Mouse (Mus musculus) E14TG2a.4 (cell line): Measurements from ENCODE around the gene Vmn2r6.
"Not testable (repeated sequence)": the region's sequence is repeated elsewhere in the genome, so short reads cannot be mapped to it uniquely, and the experiment has no call there.

ENCODE experiments used
- H3K27me3 ChIP-seq: 2 replicates; pipeline ENCODE4 v1.6.1; 2014; ENCODE audit warnings: low read length, control low read depth; ENCODE audit not compliant: insufficient read depth
- H3K36me3 ChIP-seq: 2 replicates; pipeline ENCODE4 v1.6.1; 2014; ENCODE audit warnings: low read length, control low read depth; ENCODE audit not compliant: insufficient read depth
- H3K4me1 ChIP-seq: replicated peaks from 2 replicates; pipeline ENCODE4 v1.6.1; 2014; ENCODE audit warnings: low read depth, low read length, control low read depth
- H3K4me3 ChIP-seq: replicated peaks from 2 replicates; pipeline ENCODE4 v1.5.1; 2014; ENCODE audit warnings: mild to moderate bottlenecking, low read length
- H3K9me3 ChIP-seq: 2 replicates; pipeline ENCODE4 v1.6.1; 2014; ENCODE audit warnings: low read length, control low read depth
- CTCF ChIP-seq: conservative IDR thresholded peaks from 2 replicates; pipeline ENCODE4 v1.5.1; 2014; ENCODE audit warnings: low read length
- NANOG ChIP-seq: IDR thresholded peaks from 2 replicates; pipeline ENCODE4 v1.6.1; 2014; ENCODE audit warnings: borderline replicate concordance, low read length, mixed read lengths
- POU5F1 ChIP-seq: IDR thresholded peaks from 2 replicates; pipeline ENCODE4 v1.6.1; 2014; ENCODE audit warnings: low read length, borderline replicate concordance

The Vmn2r6 gene

DNA sequence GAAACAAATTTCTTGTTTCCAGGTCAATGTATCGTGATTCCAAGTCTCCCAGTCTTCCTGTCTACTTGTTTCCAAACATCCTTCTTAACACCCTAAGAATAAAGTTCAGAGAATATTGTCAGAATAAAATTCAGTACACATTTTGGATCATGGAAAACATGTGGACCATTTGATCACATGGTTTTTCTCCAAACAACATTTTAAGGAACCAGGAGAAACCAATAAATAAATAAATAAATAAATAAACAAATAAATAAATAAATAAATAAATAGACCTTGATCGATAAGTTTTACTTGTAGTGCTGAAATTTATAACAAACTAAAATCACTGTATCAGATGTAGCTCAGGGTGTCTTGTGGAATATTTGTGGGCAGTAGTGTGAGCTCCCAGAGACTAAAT lies at the start of gene Vmn2r6:
Gene Vmn2r6 (minus strand): TSS at position 101 of the 400 bp plus-strand sequence.
- H3K4me1 ChIP-seq, H3K9me3 ChIP-seq, H3K4me3 ChIP-seq, H3K36me3 ChIP-seq, H3K27me3 ChIP-seq: not testable (repeated sequence)

DNA sequence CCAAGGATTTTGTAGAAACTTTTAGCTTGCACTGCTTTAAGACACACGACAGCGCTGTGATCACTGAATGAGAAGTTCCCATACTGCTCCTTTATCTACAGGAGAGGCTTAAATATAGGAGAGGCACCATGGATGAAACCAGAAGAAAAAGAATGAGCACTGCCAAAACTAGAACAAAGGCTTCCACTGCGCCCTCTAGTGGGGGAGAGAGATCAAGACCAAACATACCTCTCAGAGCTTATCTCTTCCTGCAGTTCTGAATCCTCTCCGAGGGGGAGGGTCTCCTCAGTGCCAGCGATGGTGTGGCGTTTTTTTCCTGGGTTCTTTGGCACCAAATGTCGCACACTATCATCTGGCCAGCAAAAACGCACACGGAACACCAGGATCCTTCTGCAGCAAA lies 22.0 kb upstream of the Vmn2r6 start:
- Histone ChIP-seq H3K9me3 (peaks cover 33% of the 10 kb centered on the region), H3K4me1 (no peaks in the 10 kb centered on the region), H3K27me3 (no peaks in the 10 kb centered on the region), H3K4me3 (no peak overlapping the region), H3K36me3 (no peaks in the 10 kb centered on the region)
- TF ChIP-seq CTCF = 0 out of 2 replicates have a peak, but pooled peaks have one; percentile 21
- TF ChIP-seq NANOG = no peak
- no peak for TF ChIP-seq POU5F1

DNA sequence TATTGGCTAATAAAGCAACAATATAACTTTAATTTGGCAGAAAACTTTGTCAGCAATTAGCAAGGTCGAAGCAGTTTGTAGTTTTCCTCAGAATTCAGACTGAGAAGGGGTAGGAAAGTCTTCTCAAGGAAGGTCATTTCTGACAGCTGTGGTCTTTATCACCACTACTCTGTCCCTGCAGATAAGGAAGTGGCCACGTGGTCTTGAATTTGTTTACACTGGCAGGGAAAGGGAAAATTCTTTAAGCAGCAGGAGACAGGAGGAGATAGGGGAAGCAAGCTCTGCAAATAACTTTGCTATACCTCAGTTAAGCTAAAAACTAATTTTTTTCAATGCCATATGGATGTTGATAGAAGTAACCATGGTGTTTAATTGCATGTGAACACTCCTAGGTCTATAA lies 3.2 kb upstream of the Vmn2r6 start:
- H3K4me3 ChIP-seq, H3K27me3 ChIP-seq, H3K4me1 ChIP-seq, H3K9me3 ChIP-seq, H3K36me3 ChIP-seq: not testable (repeated sequence)

DNA sequence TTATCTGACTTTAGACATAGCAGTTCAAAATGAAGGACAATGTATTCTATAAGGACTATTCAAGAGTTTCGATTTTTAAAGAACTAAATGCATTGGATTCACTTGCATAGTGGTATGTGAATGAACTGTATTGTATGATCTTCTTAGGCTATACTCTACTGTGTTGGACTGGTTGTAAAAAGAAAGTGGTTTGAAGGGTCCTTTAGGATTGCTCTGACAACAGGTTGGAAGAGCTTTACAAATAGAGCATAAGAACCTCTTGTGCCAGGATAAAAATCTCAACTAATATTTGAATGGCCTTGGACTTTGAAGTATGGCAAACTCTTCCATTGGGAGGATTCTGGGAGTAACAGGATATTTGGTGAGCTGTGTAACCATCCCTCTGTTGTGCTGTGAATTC lies 42.0 kb downstream of the Vmn2r6 start:
- not testable (repeated sequence) for H3K9me3 ChIP-seq, H3K4me1 ChIP-seq, H3K4me3 ChIP-seq, H3K27me3 ChIP-seq, H3K36me3 ChIP-seq

DNA sequence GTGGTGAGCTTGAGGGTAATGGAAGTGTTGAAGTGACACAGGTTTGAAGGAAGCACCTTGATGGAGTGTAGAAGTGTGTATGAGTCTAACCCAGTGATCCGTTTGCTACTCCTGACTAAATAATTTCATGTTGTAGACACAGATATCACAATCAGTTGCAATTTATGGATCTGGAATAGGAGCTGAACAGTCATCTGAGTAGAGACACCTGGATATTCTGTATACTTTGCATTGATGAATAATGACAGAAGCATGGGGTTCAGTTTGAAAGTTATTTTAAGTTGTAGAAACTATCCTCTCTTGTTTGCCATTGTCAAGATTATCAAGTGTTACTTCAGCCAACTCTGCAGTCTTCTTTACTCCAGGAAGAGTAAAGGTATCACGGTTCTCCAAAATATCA lies 55.9 kb downstream of the Vmn2r6 start, which contains the start of gene Vmn2r5:
Gene Vmn2r5 (minus strand): TSS at position 101 of the 400 bp plus-strand sequence.
- H3K4me1 ChIP-seq, H3K36me3 ChIP-seq, H3K27me3 ChIP-seq, H3K4me3 ChIP-seq, H3K9me3 ChIP-seq: not testable (repeated sequence)
